Mouse (Mus musculus): ENCODE results near the gene Ccin. TPM values are rescaled to one million over a fixed set of nuclear protein-coding genes. Genes with fewer than 3 reads are reported as not detected.

Ccin gene
- polyA plus RNA-seq, 1 experiment = not detected

DNA sequence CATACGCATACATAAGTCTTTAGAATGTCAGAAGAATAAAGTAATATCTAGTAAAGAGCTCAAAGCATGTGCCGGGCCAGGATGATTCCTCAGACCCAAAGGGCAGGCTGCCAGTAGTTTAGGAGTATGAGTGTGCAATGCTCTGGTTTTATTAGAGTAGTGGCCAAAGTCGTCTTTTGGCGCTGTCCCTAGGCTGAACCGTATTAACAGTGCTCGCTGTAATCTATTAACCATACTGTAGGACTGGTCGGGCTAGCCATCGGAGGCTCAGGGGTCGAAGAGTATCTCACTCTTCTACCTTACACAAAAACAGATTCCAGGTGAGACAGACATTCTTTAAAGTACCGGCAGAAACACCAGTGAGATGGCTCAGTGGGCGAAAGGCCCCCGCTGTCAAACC lies 33.5 kb downstream of the Ccin start:
- H3K4me1 ChIP-seq (ENCODE audit: control insufficient read depth, insufficient read depth, insufficient read length, low read length) = peaks cover 11% of the 10 kb centered on the region; the same call in 1 of the 2 replicates
- H3K27ac ChIP-seq (replicated peaks; ENCODE audit: low read depth, low read length) = no peak overlapping the region
- no peak overlapping the region for H3K4me3 ChIP-seq (ENCODE audit: insufficient read depth, low read depth, low read length)

- Histone ChIP-seq H3K4me3 (ENCODE audit: insufficient read depth, low read depth, low read length) (no peak overlapping the region), H3K4me1 (ENCODE audit: control insufficient read depth, insufficient read depth, insufficient read length, low read length) (no peaks in the 10 kb centered on the region), H3K27ac (replicated peaks; ENCODE audit: low read depth, low read length) (no peak overlapping the region)
Measured at GRCm38 (mm10) chr4:44022323-44022722, 39.0 kb downstream of the Ccin start.

DNA sequence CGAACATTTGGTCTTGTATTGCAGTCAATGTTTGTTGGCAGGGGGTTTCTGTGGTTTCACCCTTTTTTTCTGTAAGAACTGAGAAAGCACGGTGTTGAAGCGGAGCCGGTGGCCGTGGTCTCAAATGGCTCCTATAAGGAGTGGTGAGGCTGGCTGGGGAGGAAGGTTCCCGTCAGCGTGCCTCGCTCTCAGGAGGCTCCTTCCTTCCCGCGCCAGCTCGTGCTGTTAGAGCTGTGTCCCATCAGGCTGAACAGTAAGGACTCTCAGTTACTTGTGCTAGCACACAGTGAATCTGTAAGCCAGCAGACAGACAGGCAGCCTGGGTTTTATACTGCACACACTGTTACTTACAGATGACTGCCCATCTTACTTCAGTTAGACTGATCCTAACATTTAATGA lies 39.5 kb downstream of the Ccin start:
- H3K4me3 ChIP-seq (ENCODE audit: insufficient read depth, low read depth, low read length) = no peak overlapping the region
- H3K4me1 ChIP-seq (ENCODE audit: control insufficient read depth, insufficient read depth, insufficient read length, low read length) = no peaks in the 10 kb centered on the region
- no peak overlapping the region for H3K27ac ChIP-seq (replicated peaks; ENCODE audit: low read depth, low read length)

DNA sequence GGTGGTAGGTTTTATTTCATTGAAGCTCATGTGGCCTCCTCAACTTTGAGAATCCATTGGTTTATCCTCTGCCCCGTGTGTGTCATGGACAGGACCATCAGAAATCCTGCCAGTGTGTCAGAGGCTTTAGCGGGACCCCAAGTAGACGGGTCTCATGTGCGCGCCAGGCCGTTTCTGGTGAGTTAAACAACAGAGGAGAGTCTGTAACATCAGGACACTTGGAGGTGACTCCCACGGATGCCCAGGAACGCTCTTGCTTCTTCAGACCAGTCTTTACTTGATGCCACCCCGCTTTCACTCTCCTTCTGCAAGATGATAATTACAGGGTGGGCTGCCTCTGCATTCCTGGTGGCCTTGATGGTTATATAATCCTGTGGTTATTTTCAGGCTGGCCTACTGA lies 40.4 kb downstream of the Ccin start:
- H3K4me1 ChIP-seq (ENCODE audit: control insufficient read depth, insufficient read depth, insufficient read length, low read length) = no peaks in the 10 kb centered on the region
- no peak overlapping the region for H3K27ac ChIP-seq (replicated peaks; ENCODE audit: low read depth, low read length)
- no peak overlapping the region for H3K4me3 ChIP-seq (ENCODE audit: insufficient read depth, low read depth, low read length)

DNA sequence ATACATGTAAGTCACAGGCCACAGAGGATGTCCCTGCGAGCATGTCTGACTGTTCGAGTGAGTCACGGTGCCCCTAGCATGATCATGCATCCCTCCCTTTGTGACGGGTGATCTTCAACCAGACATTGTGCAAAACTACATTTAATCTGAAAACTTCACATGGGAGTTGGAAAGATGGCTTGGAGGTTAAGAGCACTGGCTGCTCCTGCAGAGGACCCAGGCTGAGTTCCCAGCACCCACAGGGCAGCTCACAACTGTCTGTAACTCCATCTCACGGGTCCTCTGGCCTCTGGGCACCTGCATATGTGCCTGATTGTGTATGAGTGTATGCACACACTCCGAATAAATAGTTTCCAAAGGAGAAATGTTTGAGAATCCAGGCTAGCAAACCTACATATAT lies 41.0 kb downstream of the Ccin start:
- H3K4me3 ChIP-seq (ENCODE audit: insufficient read depth, low read depth, low read length) = no peak overlapping the region
- H3K4me1 ChIP-seq (ENCODE audit: control insufficient read depth, insufficient read depth, insufficient read length, low read length) = no peaks in the 10 kb centered on the region
- no peak overlapping the region for H3K27ac ChIP-seq (replicated peaks; ENCODE audit: low read depth, low read length)

GRCm38 (mm10) chr4:44025570-44025969 lies 42.3 kb downstream of the Ccin start:
- Histone ChIP-seq H3K4me1 (ENCODE audit: control insufficient read depth, insufficient read depth, insufficient read length, low read length) (no peaks in the 10 kb centered on the region; the same call in 1 of the 2 replicates), H3K4me3 (ENCODE audit: insufficient read depth, low read depth, low read length) (no peak overlapping the region), H3K27ac (replicated peaks; ENCODE audit: low read depth, low read length) (no peak overlapping the region)

- Histone ChIP-seq H3K27ac (replicated peaks; ENCODE audit: low read depth, low read length) (no peak overlapping the region), H3K4me1 (ENCODE audit: control insufficient read depth, insufficient read depth, insufficient read length, low read length) (no peaks in the 10 kb centered on the region; the same call in 1 of the 2 replicates), H3K4me3 (ENCODE audit: insufficient read depth, low read depth, low read length) (no peak overlapping the region)
Measured at GRCm38 (mm10) chr4:44028303-44029135, 45.2 kb downstream of the Ccin start.

DNA sequence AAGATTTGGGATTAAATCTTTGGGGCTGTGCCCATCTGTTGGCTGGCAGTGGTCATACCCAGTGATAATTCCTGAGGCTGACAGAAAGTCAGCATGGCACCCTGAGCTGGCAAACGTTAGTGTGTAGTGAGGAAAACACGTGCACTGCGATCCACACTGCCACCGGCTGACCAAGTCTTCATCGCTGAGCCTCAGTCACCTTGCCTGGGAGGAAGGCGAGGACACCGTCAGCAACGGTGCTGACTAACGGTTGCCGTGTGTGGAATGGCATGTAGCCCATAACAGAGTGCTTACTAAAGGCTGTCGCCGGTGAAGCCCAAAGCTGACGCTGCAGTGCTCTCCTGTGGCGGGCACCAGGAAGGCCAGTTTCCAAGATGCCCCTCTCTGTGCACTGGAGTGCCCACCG lies 46.4 kb downstream of the Ccin start:
- H3K4me1 ChIP-seq (ENCODE audit: control insufficient read depth, insufficient read depth, insufficient read length, low read length) = no peaks in the 10 kb centered on the region; the same call in 1 of the 2 replicates
- no peak overlapping the region for H3K4me3 ChIP-seq (ENCODE audit: insufficient read depth, low read depth, low read length)
- no peak overlapping the region for H3K27ac ChIP-seq (replicated peaks; ENCODE audit: low read depth, low read length)

DNA sequence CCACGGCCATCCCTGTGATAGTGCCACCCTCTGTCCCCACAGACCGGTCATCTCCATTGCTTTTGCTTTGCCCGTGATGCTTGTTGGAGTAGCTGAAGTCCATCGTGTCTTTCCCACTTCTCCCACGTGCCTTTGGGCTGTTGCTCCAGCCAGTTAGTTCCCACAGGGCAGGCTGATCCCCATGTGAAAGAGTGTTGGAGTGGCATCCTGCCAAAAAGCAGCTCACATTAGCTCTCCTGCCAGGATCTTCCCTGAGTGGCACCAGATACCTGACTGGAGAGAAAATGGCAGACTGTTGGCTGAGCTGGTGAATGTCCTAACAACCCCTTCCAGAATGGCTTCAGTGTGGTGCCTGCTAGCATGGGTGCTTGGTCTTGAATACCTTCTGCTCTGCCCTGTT lies 48.2 kb downstream of the Ccin start:
- Histone ChIP-seq H3K27ac (replicated peaks; ENCODE audit: low read depth, low read length) (no peak overlapping the region), H3K4me3 (ENCODE audit: insufficient read depth, low read depth, low read length) (no peak overlapping the region), H3K4me1 (ENCODE audit: control insufficient read depth, insufficient read depth, insufficient read length, low read length) (no peaks in the 10 kb centered on the region; the same call in 1 of the 2 replicates)

Other genes with a start within 250 kb of the Ccin start
- gene Olfr159, start 212.5 kb upstream of the Ccin start, polyA plus RNA-seq (2012; ENCODE audit: insufficient read depth, insufficient read length, missing spikeins) = not detected in 2 replicates
- gene Olfr156, start 159.6 kb upstream of the Ccin start, polyA plus RNA-seq (2012; ENCODE audit: insufficient read depth, insufficient read length, missing spikeins) = not detected in 2 replicates
- gene Olfr157, start 143.3 kb upstream of the Ccin start, polyA plus RNA-seq (2012; ENCODE audit: insufficient read depth, insufficient read length, missing spikeins) = not detected in 2 replicates
- not detected in 2 replicates for gene Olfr155, start 131.9 kb upstream of the Ccin start, polyA plus RNA-seq (2012; ENCODE audit: insufficient read depth, insufficient read length, missing spikeins)
- gene Reck, start 108.0 kb upstream of the Ccin start, polyA plus RNA-seq (2012; ENCODE audit: insufficient read depth, insufficient read length, missing spikeins) = 2.0 and 2.4 TPM in 2 replicates
- 2.9 and 4.3 TPM in 2 replicates for gene Glipr2, start 26.1 kb upstream of the Ccin start, polyA plus RNA-seq (2012; ENCODE audit: insufficient read depth, insufficient read length, missing spikeins)
- 97.5 and 140 TPM in 2 replicates for gene Clta, start 21.0 kb downstream of the Ccin start, polyA plus RNA-seq (2012; ENCODE audit: insufficient read depth, insufficient read length, missing spikeins)
- 17.4 and 17.8 TPM in 2 replicates for gene Gne, start 100.7 kb downstream of the Ccin start, polyA plus RNA-seq (2012; ENCODE audit: insufficient read depth, insufficient read length, missing spikeins)